Mouse (Mus musculus): ENCODE results near the gene Mttp. TPM values are rescaled to one million over a fixed set of nuclear protein-coding genes. Genes with fewer than 3 reads are reported as not detected.
"Not testable (repeated sequence)": the region's sequence is repeated elsewhere in the genome, so short reads cannot be mapped to it uniquely, and the experiment has no call there.

Mttp gene
- total RNA-seq, 2 experiments from 2014 or later = 8.4 to 9.0 TPM

DNA sequence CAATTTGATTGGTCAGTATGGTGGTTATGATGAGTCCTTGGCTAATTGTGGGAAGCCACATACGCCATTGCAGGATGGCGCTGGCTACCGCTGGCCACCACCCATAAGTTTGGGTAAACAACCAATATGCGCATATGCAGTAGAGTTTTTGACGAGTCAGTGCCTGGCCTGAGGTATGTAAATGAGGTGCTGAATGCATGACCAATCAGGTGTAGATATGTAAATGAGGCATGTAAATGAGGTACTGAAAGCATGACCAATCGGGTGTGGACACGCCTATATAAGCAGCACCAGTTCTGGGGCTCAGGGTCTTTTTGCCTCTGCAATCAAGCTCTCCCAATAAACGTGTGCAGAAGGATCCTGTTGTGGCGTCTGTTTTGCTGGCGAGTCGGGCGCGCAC lies 6.6 kb downstream of the Mttp start:
- DNase-seq; intact Hi-C loops (cut with DNase I): not testable (repeated sequence)

DNA sequence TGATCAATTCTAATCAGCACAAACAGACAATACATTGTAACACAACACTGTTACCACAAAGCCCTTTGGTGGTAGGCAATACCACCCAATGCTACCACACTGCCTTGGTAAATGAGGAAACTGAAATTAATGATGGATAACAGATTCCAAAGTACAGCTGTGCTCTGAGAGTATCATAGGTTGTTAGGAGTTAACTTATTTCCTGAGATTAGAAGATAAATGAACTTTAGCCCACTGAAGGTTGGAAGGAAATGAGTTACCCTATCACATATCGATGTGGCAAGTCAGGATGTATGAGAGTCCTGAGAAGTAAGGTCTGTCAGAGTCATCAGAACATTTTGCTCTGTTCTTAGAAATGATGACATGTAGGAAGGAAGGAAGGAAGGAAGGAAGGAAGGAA lies 10.2 kb downstream of the Mttp start:
- no peak for DNase-seq
- intact Hi-C loops (cut with DNase I) = no loop called here

DNA sequence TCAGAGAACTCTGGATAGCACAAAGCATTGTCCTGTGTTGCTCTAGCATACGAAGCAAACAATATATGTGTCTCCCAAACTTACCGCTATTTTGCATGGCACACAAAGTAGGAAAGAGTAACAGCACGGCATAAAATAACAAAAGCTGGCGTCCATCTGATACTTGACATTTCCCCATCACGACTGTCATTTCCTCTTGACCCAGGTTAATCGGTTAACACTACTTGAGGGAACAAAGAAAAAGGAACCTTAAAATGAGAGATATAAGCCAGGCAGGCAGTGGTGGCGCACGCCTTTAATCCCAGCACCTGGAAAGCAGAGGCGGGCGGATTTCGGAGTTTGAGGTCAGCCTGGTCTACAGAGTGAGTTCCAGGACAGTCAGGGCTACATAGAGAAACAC lies 10.9 kb downstream of the Mttp start:
- DNase-seq = no peak
- intact Hi-C loops (cut with DNase I) = no loop called here

DNA sequence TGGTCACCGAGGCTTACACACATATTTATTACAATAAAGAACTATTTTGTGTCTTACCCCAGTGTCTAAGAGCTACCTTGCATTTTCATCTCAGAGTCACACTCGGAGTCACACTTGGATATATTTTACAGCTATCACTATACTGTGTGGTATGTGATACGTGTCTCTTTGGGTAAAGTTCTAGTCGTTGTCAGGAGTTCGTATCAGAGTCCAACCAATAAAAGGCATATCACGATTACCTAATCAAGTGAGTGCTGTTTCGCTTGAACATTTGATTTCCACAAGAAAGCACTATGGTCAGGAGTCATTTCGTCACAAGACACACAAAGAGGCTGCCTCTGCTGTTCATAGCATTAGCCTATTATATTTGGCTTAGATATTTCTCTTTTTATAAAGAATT lies 11.3 kb downstream of the Mttp start:
- DNase-seq = no peak
- intact Hi-C loops (cut with DNase I) = no loop called here

DNA sequence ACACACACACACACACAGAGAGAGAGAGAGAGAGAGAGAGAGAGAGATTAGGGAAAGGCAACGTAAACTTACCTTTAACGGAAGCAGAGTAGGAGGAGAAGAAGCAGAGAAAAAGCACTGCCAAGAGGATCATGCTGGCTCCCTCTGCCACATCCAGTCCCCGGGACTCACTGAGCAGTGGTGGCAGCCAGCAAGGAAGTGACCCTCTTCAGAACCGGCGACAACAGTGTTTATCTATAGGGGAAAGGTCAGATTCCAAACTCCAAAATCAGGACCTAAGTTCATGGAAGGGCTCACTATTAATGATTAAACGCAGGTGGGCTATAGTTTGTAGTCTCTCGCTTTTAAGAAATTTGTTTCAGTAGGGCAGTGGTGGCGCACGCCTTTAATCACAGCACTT lies 13.6 kb downstream of the Mttp start:
- intact Hi-C loops (cut with DNase I) = no loop called here

DNA sequence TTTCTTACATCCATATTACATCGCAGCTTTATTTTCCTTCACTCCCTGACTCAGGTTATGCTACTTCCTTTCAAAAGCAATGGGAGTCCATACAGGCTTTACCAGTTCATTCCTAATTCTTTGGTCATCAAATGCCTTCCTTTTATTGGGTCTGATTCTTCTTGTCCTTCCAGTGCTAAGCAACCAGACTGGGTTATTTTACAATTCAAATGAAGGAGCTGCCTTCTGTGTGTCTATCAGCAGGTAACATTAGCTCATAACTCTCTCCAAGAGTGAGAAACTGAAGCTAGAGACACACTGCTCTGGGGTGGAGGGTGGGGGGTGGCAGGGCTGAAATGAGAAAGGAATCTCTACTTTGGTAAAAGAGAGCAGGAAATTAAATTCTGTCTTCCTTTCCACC lies 14.1 kb downstream of the Mttp start:
- intact Hi-C loops (cut with DNase I) = no loop called here

More for the DNA sequence above, 13.6 kb downstream of the Mttp start:
- no peak for DNase-seq

DNA sequence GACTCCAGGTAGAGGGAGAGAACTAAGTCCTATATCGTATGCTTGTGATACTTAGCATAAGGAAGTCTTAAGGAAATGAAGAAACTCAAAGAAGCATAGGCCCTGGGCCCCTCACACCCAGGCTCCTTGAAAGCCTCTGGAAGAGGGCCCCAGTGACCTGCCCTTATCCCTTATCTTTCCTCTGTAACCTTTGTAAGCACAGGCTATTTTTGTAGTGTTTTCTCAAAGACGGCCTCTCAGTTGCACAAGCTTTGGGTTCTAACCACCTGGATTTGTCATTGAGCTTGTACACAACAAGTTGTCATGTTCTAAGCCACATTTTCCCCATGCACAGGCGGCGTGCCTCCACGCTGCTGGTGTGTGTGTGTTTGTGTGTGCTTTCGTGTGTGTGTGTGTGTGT lies 15.7 kb downstream of the Mttp start:
- DNase-seq = no peak
- intact Hi-C loops (cut with DNase I) = no loop called here

More for the DNA sequence above, 14.1 kb downstream of the Mttp start:
- no peak for DNase-seq

DNA sequence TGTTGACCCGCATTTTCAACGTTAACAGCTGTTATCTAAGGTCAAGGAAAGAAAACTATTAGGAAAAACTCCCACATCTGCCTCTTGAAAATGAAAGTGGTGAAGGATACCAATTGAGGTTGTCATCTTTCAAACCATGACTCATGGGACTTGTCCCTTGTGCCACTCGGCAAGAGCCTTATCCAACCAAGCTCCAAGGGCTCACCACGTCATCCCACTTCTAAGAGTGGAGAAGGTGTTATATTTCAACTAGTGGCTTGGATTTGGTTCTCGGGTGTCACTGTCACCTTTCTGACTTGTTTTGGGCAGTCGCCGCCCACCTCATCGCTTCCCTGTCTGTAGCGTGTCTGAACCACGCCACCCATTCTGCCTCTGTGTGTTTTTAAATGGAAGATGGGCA lies 20.9 kb downstream of the Mttp start:
- no peak for DNase-seq
- intact Hi-C loops (cut with DNase I) = no loop called here

DNA sequence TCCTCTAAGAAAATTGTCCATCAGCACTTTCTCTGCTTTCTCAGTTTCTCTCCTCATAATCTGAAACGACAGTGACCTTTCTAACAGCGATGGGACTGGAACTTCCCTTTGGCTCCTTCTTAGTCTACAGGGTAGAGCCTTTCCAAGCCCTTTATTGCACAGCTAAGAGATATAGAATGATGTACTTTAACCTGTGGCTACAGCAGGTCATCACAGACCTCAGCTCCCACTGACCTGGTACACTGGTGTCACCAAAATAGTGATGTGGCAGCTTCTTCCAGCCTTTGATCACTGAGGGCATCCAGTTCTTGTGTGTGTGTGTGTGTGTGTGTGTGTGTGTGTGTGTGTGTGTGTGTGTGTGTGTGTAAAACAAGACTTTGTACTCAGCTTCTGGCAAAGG lies 23.3 kb downstream of the Mttp start:
- DNase-seq = no peak
- intact Hi-C loops (cut with DNase I) = no loop called here

DNA sequence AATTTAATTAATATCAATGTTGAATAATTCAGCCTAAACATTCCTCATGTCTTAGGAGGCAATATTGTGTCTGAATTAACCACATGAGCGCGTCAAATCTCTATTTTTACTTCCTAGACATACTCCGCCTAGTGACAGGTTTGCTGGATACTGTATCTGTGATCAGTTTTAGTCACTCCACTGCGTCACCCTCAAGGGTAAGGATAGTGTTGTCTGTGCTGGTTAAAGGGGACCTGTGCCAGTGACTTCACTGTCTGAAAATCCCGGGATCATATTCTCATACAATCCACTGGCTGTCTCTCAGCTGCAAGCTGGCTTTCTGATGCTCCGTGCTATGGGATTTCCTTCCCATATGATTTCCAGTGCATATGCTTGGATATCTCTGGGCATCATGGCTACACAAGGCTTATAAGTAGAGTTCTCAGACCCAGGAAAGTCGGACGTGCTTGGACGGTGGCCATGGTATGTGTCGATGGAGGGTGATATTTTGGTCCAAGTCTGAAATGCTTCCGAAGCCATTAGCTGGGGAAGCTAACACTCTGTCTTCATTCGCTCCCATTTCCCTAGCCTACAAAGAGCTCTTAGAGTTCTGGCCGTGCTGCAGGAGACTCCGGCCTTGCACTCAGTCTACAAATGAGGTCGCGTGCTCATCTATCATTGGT lies 25.2 kb downstream of the Mttp start:
- intact Hi-C loops (cut with DNase I) = loop anchor here (2.0 kb wide), 1 partner anchor 23 kb away; the partner anchor contains the start of gene Trmt10a
- peak; percentile 48 to 58 for DNase-seq

DNA sequence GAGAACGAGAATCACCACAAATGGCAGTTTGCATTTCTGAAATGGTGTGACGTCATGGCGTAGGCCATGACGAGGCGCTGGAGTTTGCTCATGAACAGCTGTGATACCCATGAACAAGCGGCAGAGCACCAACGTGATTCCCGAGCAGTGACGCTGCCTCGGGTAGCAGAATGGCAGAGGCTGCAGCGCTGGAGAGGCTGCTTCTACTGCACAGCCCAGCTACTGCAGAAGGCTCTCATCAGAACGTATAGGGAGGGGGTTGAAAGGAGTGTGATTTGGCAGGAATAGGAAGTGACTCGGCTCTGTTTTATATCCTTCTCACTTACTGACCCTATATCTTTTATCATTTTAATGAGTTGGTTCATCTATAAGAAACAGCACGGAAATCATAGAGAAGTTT lies 25.9 kb downstream of the Mttp start:
- intact Hi-C loops (cut with DNase I) = loop anchor here (2.0 kb wide), 1 partner anchor 24 kb away; the partner anchor contains the start of gene Trmt10a
- DNase-seq = no peak

DNA sequence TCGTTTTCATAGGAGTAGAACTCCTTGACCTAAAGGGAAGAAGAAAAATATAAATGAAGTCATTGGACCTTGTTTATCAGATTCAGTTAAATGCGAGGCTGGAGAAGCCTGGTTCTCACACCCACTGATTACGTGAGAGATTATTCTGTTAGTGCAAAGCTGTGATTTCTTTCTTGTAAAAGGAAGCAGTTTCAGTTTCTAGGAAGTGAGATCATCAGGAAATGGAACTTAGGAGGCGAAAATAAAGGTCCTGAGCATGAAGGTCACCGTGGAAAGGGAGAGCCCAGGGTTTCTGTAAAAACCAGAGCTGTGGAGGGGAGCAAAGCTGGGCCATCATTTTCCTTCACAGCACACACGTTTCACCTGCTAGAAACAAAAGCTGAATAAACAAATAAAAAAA lies 26.4 kb downstream of the Mttp start:
- intact Hi-C loops (cut with DNase I) = loop anchor here (2.0 kb wide), 1 partner anchor 24 kb away; the partner anchor contains the start of gene Trmt10a
- no peak for DNase-seq

DNA sequence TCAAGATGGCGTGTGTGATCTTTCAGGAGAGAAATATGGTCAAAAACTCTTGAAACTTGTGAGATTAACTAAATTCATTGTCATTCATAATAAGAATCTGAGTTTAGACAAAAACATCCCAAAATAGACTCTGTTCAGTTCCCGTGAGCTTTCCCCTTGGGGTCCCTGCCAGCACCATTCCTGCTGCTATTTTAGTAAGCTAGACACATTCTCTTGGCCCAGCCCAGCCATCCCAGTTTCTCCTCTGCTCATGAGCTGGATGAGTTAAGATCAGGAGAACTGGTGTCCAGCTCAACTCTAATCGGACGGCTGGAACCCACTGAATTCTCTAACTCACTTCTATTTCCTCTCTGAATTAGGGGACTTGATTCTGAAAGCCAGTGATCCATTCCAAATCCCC lies 27.9 kb downstream of the Mttp start:
- peak; percentile 84 to 85 for DNase-seq
- intact Hi-C loops (cut with DNase I) = no loop called here

DNA sequence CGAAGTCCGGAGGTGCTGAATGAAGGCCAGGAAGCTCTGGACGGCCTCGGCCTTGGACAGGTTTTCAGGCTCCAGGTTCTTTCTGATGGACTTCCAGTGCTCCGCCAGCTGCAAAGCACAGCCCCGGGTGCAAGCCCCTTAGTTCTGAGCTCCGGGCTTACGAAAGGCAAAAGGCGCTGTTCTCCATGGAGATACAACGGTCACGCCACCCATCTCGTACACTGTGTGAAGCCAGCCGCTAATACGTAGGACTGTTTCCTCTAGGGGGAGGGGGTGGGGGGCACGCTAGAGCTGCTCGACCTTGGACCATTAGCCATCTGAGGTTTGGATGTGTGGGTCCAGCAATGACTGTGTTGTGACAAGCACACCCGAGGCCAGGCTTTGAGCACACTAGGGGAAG lies 30.7 kb downstream of the Mttp start:
- no peak for DNase-seq
- intact Hi-C loops (cut with DNase I) = no loop called here

DNA sequence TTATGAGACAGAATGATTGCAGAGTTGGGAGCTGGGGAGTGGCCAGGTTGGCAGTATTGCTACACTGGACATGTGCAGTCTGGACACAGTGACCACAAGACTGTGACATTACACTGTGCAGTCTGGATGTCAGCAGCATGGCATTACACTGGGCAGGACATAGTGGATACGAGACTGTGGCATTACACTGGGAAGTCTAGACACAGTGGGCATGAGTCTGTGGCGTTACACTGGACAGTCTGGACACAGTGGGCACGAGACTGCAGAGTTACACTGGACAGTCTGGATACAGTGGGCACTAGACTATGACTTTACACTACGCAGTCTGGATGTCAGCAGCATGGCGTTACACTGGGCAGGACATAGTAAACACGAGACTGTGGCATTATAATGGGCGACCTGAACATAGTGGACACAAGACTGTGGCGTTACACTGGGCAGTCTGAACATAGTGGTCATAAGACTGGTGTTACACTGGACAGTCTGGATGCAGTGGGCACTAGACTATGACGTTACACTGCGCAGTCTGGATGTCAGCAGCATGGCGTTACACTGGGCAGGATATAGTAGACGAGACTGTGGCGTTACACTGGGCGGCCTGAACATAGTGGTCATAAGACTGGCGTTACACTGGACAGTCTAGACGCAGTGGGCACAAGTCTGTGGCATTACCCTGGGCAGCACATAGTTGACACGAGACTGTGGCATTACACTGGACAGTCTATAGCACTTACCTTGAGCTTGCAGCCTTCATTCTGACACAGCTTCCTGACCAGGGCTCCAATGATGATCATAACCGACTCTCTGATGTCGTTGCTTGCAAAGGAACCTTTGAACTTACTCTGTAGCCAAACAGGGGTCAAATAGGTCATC lies 33.6 kb downstream of the Mttp start:
- intact Hi-C loops (cut with DNase I) = no loop called here
- DNase-seq = no peak

DNA sequence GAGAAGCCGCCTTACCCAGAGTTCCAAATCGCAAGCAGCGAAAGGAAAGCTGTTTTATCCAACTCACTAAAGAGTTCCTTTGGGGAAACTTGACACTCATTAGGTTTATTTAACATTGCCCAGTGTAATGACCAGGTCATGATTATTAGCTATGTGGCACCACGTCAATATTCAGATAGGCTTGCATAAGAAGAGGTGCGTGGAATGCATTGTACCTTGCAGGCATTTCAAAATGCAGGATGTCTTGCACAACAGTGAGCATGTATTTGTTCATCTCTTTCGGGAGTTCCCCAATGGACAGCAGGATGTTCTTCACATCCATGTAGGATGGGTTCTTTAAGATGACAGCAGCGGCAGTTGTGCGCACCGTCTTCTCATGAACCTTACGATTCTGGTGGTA lies 37.9 kb downstream of the Mttp start:
- intact Hi-C loops (cut with DNase I) = no loop called here
- no peak for DNase-seq

DNA sequence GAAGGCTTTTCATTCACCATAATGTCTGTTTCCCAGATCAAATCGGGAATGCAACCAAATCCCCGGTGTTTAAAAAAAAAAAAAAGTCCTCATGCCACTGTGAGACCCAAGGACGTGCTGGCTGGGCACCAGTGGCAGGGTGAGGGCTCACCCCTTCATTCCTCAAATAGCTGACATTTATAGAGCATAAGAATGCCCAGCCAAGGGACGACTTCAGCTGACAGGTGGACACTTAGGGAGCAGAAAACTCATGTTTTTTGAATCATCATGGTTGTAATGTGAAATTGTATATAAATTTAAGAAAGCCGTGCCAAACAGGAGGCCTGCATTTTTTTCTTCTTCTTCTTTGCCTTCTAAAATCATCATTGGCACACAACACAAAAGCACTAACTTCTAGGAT lies 39.7 kb downstream of the Mttp start:
- DNase-seq = peak in 1 of 2 experiments; percentile 29
- intact Hi-C loops (cut with DNase I) = no loop called here

DNA sequence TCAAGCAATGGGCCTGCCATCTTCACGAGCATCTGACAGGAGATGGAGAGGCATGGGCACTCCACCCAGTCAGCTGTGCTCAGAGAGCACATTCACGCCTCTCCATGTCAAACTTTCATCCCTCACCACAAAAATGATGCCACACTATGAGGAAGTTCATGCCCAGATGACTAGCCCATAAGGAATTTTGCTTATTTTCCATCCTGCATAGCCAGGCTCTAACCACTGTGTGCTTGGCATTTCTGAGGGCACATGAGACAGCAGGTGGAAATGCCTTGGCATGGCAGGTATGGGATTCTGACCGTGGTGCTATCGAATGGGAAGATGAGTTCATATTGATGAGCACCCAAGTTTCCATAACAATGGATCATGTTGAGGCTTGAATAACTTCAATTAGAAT lies 41.1 kb downstream of the Mttp start:
- intact Hi-C loops (cut with DNase I) = no loop called here
- no peak for DNase-seq

DNA sequence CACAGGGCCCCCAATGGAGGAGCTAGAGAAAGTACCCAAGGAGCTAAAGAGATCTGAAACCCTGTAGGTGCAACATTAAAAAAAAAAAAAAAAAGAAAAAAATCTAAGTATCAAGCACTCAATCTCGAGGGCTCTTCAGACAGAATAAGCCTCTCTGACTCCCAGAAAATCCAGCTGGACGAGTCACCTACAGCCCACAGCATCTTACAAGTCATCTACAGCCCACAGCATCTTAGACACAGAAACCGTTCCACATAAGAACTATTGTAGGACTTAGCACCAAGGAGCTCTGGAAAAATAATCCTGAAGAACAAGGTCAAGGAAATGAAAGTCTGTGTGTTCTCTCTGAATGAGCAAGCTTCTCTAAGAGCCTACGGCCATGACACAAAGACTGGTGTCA lies 42.8 kb downstream of the Mttp start:
- intact Hi-C loops (cut with DNase I) = no loop called here
- no peak for DNase-seq

DNA sequence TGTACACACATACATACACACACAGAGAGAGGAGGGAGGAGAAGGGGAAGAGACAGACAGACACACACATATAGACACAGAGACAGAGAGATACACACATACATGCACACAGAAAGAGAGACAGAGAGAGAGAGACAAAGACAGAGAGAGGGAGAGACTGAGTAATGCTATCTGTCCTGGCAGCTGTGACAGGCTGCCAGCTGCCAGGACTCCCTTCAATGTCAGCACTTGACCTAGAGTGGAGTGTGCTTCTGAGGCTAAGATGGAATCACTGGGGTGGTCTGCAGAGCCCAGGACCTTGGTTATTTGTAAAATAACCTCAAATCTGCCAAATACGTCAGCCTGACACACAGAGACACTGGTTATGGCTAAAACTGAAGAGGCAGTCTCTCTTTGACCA lies 47.0 kb downstream of the Mttp start:
- intact Hi-C loops (cut with DNase I) = loop anchor here (2.0 kb wide), 1 partner anchor 23 kb away; no protein-coding TSS in a partner anchor
- peak; percentile 39 to 46 for DNase-seq

DNA sequence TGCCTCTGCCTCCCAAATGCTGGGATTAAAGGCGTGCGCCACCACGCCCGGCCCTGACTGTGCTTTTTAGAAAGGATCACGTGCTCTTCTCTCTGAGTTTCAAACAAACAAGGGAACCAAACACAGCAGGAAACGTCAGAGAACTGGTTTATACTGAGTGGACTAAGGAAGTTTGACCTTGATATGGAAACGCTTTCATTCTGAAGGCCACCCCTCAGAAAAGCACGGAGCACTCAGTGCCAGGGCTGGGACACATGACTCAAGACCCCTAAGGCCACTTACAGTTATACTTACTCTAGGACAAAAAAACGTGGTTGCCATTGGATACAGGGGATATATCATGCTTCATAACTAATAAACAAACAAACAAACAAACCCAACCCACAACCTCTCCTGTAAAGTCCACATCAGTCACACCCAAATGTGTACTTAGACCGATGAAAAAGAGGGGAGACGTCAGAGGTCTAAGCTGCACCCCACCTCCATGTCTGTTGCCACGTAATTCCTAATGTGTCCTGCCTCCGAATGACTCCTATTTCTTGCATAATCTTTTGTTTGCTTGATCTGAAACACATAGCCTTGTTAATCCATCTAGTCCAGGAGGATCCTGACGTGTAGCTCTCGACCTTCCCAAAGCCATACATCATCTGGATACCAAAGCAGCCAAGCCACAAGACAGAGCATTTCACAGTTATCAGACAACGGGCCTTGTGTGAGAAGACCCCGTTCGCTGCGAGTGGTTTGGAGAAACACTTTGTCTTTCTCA lies 48.3 kb downstream of the Mttp start:
- intact Hi-C loops (cut with DNase I) = loop anchor here (2.0 kb wide), 1 partner anchor 22 kb away; no protein-coding TSS in a partner anchor
- DNase-seq = no peak

Data from heart, postnatal 10 days (tissue).